Mouse (Mus musculus): ENCODE data around the gene Ppt2. TPM values are rescaled to one million over a fixed set of nuclear protein-coding genes. Genes with fewer than 3 reads are reported as not detected.
A peak's percentile ranks its signal among the peaks of the same experiment; 100 is the strongest.

Gene Ppt2
- polyA plus RNA-seq, 1 experiment from 2014 or later: 23.9 TPM

GRCm38 (mm10) chr17:34588767-34589166 lies 39.5 kb downstream of the Ppt2 start:
- Histone ChIP-seq H3K27me3 (ENCODE audit: control insufficient read depth, insufficient read depth, low read depth, low read length) (no peaks in the 10 kb centered on the region), H3K4me2 (ENCODE audit: low read depth, low read length) (peak overlapping the region; percentile 53), H3K9ac (ENCODE audit: low read length) (no peak overlapping the region; the same call in 1 of the 2 replicates), H3K4me1 (replicated peaks; ENCODE audit: control insufficient read depth, insufficient read depth, low read length) (peaks cover 46% of the 10 kb centered on the region), H3K4me3 (ENCODE audit: low read length) (no peak overlapping the region), H3K36me3 (ENCODE audit: control insufficient read depth, insufficient read depth, low read length) (no peaks in the 10 kb centered on the region), H3K9me3 (ENCODE audit: control insufficient read depth, low read length) (no peaks in the 10 kb centered on the region), H3K27ac (ENCODE audit: low read length) (peak overlapping the region; percentile 79; the same call in 1 of the 2 replicates)
- 72% methylated on average over 3 of the region's 3 CpGs for WGBS
- ATAC-seq (ENCODE audit: low read depth): no peak

DNA sequence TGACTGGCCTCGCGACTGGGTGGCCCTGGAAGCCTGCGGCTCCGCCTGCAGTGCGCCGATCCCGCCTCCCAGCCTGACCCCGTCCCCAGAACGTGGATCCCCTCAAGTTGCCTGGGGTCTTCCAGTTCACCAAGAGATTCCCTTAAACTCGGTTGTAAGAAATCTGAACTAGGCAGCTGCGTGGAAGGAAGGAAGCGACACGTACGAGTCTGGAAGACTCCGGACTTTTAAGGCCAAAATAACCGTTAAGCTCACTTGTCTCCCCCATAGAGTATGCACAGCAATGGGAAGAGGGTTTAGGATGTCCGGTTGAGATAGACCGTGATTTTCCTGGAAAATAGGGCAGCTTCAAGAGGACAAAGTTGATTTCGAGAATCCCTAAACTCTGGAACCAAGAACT lies 40.5 kb downstream of the Ppt2 start:
- H3K4me2 ChIP-seq (ENCODE audit: low read depth, low read length): peak overlapping the region; percentile 99
- H3K4me1 ChIP-seq (replicated peaks; ENCODE audit: control insufficient read depth, insufficient read depth, low read length): peaks cover 46% of the 10 kb centered on the region
- peak overlapping the region; percentile 98 for H3K27ac ChIP-seq (ENCODE audit: low read length)
- H3K4me3 ChIP-seq (ENCODE audit: low read length): peak overlapping the region; percentile 85
- 3% methylated on average over 19 of the region's 19 CpGs for WGBS
- no peak for ATAC-seq (ENCODE audit: low read depth)
- no peaks in the 10 kb centered on the region for H3K9me3 ChIP-seq (ENCODE audit: control insufficient read depth, low read length)
- peak overlapping the region; percentile 98 for H3K9ac ChIP-seq (ENCODE audit: low read length)
- H3K36me3 ChIP-seq (ENCODE audit: control insufficient read depth, insufficient read depth, low read length): no peaks in the 10 kb centered on the region
- H3K27me3 ChIP-seq (ENCODE audit: control insufficient read depth, insufficient read depth, low read depth, low read length): no peaks in the 10 kb centered on the region

DNA sequence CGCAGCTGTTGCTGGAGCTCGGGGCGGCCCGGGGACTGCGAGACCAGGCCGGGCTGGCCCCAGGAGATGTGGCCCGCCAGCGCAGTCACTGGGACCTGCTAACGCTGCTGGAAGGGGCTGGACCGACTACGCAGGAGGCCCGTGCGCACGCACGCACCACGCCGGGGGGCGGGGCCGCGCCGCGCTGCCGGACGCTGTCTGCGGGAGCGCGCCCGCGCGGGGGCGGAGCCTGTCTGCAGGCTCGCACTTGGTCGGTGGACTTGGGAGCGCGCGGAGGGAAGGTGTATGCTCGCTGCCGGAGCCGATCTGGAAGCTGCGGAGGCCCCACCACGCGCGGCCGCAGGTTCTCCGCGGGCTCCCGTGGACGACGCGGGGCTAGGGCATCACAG lies 40.9 kb downstream of the Ppt2 start:
- peak overlapping the region; percentile 85 for H3K4me3 ChIP-seq (ENCODE audit: low read length)
- H3K9me3 ChIP-seq (ENCODE audit: control insufficient read depth, low read length): no peaks in the 10 kb centered on the region
- peak overlapping the region; percentile 98 for H3K27ac ChIP-seq (ENCODE audit: low read length)
- H3K36me3 ChIP-seq (ENCODE audit: control insufficient read depth, insufficient read depth, low read length): no peaks in the 10 kb centered on the region
- under 1% methylated on average over 30 of the region's 50 CpGs for WGBS
- H3K9ac ChIP-seq (ENCODE audit: low read length): peak overlapping the region; percentile 98
- H3K4me2 ChIP-seq (ENCODE audit: low read depth, low read length): peak overlapping the region; percentile 99
- no peaks in the 10 kb centered on the region for H3K27me3 ChIP-seq (ENCODE audit: control insufficient read depth, insufficient read depth, low read depth, low read length)
- H3K4me1 ChIP-seq (replicated peaks; ENCODE audit: control insufficient read depth, insufficient read depth, low read length): peaks cover 46% of the 10 kb centered on the region
- ATAC-seq (ENCODE audit: low read depth): peak; percentile 86

DNA sequence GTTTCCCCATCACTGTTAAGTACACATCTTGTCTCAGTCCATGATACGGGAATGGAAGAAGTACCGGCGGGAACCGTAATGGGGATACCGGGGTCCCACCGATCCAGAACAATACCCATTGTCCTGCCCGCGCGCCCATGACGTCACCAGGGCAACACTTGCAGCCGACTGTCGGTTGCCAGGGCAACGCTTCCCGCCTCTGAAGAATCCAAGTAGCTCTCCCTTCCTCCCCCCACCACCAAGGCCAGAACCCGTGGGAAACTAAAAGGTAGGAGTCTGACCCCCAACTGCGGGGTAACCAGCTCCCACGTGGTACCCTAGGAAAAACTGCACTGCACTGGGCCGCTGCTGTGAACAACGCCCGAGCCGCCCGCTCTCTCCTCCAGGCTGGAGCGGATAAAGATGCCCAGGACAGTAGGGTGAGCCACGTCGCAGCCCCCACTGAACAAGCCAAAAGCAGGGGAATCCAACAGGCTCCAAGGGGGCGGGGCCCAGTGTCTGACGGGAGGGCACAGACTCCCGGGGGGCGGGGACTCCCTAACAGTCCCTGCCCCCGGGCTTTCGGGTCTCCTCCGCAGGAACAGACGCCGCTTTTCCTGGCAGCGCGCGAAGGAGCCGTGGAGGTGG lies 41.4 kb downstream of the Ppt2 start:
- Histone ChIP-seq H3K4me3 (ENCODE audit: low read length) (peak overlapping the region; percentile 85), H3K27ac (ENCODE audit: low read length) (peak overlapping the region; percentile 98), H3K36me3 (ENCODE audit: control insufficient read depth, insufficient read depth, low read length) (no peaks in the 10 kb centered on the region), H3K4me1 (replicated peaks; ENCODE audit: control insufficient read depth, insufficient read depth, low read length) (peaks cover 46% of the 10 kb centered on the region), H3K9ac (ENCODE audit: low read length) (peak overlapping the region; percentile 98), H3K9me3 (ENCODE audit: control insufficient read depth, low read length) (no peaks in the 10 kb centered on the region), H3K4me2 (ENCODE audit: low read depth, low read length) (peak overlapping the region; percentile 99), H3K27me3 (ENCODE audit: control insufficient read depth, insufficient read depth, low read depth, low read length) (no peaks in the 10 kb centered on the region)
- WGBS: under 1% methylated on average over 38 of the region's 38 CpGs
- ATAC-seq (ENCODE audit: low read depth): peak; percentile 82

- peak overlapping the region; percentile 98 for H3K27ac ChIP-seq (ENCODE audit: low read length)
- peaks cover 40% of the 10 kb centered on the region for H3K4me1 ChIP-seq (replicated peaks; ENCODE audit: control insufficient read depth, insufficient read depth, low read length)
- no peak for ATAC-seq (ENCODE audit: low read depth)
- H3K9me3 ChIP-seq (ENCODE audit: control insufficient read depth, low read length): no peaks in the 10 kb centered on the region
- peak overlapping the region; percentile 98 for H3K9ac ChIP-seq (ENCODE audit: low read length)
- 23% methylated on average over 32 of the region's 32 CpGs for WGBS
- no peaks in the 10 kb centered on the region for H3K27me3 ChIP-seq (ENCODE audit: control insufficient read depth, insufficient read depth, low read depth, low read length)
- no peaks in the 10 kb centered on the region for H3K36me3 ChIP-seq (ENCODE audit: control insufficient read depth, insufficient read depth, low read length)
- peak overlapping the region; percentile 85 for H3K4me3 ChIP-seq (ENCODE audit: low read length)
- H3K4me2 ChIP-seq (ENCODE audit: low read depth, low read length): peak overlapping the region; percentile 99
Measured at GRCm38 (mm10) chr17:34585877-34586771, 42.2 kb downstream of the Ppt2 start.

DNA sequence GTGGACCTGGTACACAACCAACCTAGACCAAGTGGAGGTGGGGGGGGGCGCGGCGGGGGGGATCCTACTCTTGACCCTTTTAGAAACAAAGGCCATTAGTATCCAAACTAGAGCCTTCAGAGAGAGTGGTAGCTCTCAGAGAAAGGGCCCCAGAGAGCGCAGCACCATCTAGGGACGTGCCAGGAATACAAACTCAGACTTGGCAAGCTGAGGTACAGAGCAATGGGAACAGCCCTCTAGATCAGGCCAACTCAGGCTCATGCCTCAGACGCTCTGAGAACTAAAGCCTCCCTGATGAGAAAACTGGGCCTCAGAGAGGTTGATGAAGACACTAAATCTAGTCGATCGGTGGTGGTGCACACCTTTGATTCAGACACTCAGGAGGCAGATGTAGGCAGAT lies 43.2 kb downstream of the Ppt2 start:
- no peak overlapping the region for H3K27ac ChIP-seq (ENCODE audit: low read length)
- H3K9ac ChIP-seq (ENCODE audit: low read length): no peak overlapping the region
- no peak overlapping the region for H3K4me2 ChIP-seq (ENCODE audit: low read depth, low read length)
- 94% methylated on average over 8 of the region's 8 CpGs for WGBS
- no peaks in the 10 kb centered on the region for H3K9me3 ChIP-seq (ENCODE audit: control insufficient read depth, low read length)
- no peak for ATAC-seq (ENCODE audit: low read depth)
- no peaks in the 10 kb centered on the region for H3K36me3 ChIP-seq (ENCODE audit: control insufficient read depth, insufficient read depth, low read length)
- H3K4me1 ChIP-seq (replicated peaks; ENCODE audit: control insufficient read depth, insufficient read depth, low read length): peaks cover 30% of the 10 kb centered on the region
- no peaks in the 10 kb centered on the region for H3K27me3 ChIP-seq (ENCODE audit: control insufficient read depth, insufficient read depth, low read depth, low read length)
- H3K4me3 ChIP-seq (ENCODE audit: low read length): no peak overlapping the region

DNA sequence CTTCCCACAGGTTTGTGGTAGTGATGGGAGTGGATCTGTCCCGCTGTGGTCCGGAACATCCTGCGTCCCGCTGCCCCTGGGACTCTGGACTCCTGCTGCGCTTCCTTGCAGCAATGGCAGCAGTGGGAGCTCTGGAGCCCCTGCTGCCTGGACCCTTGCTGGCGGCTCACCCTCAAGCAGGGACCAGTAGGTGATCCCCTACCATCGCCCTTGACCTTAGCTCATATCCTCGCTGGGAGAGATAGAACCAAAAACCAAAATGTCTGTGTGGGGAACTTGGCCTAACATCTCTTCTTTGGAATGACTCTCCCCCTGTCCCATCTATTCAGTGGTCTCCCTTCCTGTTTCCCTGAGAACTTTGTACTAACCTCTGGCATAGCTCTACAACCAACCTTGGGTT lies 44.5 kb downstream of the Ppt2 start:
- Histone ChIP-seq H3K36me3 (ENCODE audit: control insufficient read depth, insufficient read depth, low read length) (no peaks in the 10 kb centered on the region), H3K9me3 (ENCODE audit: control insufficient read depth, low read length) (no peaks in the 10 kb centered on the region), H3K27ac (ENCODE audit: low read length) (no peak overlapping the region), H3K4me3 (ENCODE audit: low read length) (no peak overlapping the region), H3K4me1 (replicated peaks; ENCODE audit: control insufficient read depth, insufficient read depth, low read length) (peaks cover 17% of the 10 kb centered on the region), H3K4me2 (ENCODE audit: low read depth, low read length) (no peak overlapping the region), H3K9ac (ENCODE audit: low read length) (no peak overlapping the region), H3K27me3 (ENCODE audit: control insufficient read depth, insufficient read depth, low read depth, low read length) (no peaks in the 10 kb centered on the region)
- 93% methylated on average over 8 of the region's 8 CpGs for WGBS
- no peak for ATAC-seq (ENCODE audit: low read depth)

DNA sequence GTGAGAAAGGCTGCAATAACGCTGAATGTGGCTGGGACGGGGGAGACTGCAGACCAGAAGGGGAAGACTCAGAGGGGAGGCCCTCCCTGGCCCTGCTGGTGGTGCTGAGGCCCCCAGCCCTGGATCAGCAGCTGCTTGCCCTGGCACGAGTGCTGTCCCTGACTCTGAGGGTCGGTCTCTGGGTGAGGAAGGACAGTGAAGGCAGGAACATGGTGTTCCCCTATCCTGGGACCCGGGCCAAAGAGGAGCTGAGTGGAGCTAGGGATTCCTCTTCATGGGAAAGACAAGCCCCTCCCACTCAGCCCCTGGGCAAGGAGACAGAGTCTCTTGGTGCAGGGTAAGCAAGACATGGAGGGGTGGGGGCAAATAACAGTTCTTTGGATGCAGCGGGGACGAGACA lies 44.9 kb downstream of the Ppt2 start:
- Histone ChIP-seq H3K27me3 (ENCODE audit: control insufficient read depth, insufficient read depth, low read depth, low read length) (no peaks in the 10 kb centered on the region), H3K9me3 (ENCODE audit: control insufficient read depth, low read length) (no peaks in the 10 kb centered on the region), H3K27ac (ENCODE audit: low read length) (no peak overlapping the region), H3K4me1 (replicated peaks; ENCODE audit: control insufficient read depth, insufficient read depth, low read length) (peaks cover 16% of the 10 kb centered on the region), H3K36me3 (ENCODE audit: control insufficient read depth, insufficient read depth, low read length) (no peaks in the 10 kb centered on the region), H3K9ac (ENCODE audit: low read length) (no peak overlapping the region), H3K4me3 (ENCODE audit: low read length) (no peak overlapping the region), H3K4me2 (ENCODE audit: low read depth, low read length) (no peak overlapping the region)
- no peak for ATAC-seq (ENCODE audit: low read depth)
- WGBS: 48% methylated on average over 7 of the region's 7 CpGs

DNA sequence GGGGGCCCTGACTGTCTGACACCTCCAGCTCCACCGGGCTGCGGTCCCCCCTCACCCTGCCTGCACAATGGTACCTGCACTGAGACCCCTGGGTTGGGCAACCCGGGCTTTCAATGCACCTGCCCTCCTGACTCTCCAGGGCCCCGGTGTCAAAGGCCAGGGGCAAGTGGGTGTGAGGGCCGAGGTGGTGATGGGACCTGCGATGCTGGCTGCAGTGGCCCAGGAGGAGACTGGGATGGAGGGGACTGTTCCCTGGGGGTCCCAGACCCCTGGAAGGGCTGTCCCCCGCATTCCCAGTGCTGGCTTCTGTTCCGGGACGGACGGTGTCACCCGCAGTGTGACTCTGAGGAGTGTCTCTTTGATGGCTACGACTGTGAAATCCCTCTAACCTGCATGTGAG lies 45.8 kb downstream of the Ppt2 start:
- no peak overlapping the region for H3K9ac ChIP-seq (ENCODE audit: low read length)
- H3K4me3 ChIP-seq (ENCODE audit: low read length): no peak overlapping the region
- no peak overlapping the region for H3K27ac ChIP-seq (ENCODE audit: low read length)
- H3K27me3 ChIP-seq (ENCODE audit: control insufficient read depth, insufficient read depth, low read depth, low read length): no peaks in the 10 kb centered on the region
- no peaks in the 10 kb centered on the region for H3K9me3 ChIP-seq (ENCODE audit: control insufficient read depth, low read length)
- ATAC-seq (ENCODE audit: low read depth): no peak
- H3K4me2 ChIP-seq (ENCODE audit: low read depth, low read length): no peak overlapping the region
- WGBS: 80% methylated on average over 12 of the region's 12 CpGs
- H3K36me3 ChIP-seq (ENCODE audit: control insufficient read depth, insufficient read depth, low read length): no peaks in the 10 kb centered on the region
- peaks cover 10% of the 10 kb centered on the region for H3K4me1 ChIP-seq (replicated peaks; ENCODE audit: control insufficient read depth, insufficient read depth, low read length)

Data from lung, embryonic 16.5 days (tissue).